9 mouse cellular contexts compared by ENCODE assay signal in the genomic region with DNA sequence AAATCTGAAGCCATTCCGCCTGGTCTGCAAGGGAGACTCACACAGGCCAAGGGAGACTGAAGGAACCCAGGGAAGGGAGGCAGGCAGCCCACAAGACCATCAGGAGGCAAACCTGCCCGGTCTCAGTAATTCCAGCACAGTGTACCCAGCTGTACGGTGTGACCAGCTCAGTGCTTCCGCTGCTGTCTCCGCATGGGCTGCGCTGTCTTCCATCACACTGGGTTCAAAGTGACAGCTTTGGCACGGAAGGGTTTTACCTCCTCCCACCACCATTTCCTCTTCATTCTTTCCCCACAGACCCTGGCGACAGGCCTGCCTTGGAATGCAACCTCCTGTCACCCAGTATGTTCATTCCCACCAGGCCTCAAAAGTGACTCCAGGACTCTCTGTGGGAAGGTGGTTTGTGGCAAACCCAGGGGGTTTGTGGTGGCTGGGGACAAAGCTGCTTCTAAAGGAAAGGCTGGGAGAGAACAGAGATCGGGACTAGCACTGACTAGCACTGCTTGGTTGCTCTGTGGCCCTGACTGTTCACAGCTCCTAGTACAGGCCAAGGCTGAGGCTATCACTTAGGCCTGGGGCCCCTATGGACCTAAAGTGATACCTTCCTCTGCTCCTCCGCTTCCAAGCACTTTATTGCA.
DNase-seq lines count a peak whose midpoint lies in the region; ATAC-seq and TF ChIP-seq lines count a peak whose summit lies in the region.
"Had no signal": no experiment of that assay in that cellular context is flagged by ENCODE, and none has a peak within 500 bp of the region (broad histone marks: within the 10 kb centered on the region; RNA-seq: fewer than 3 reads in every experiment).

No protein-coding gene starts in this region.

- no peak overlapping the region for H3K27ac ChIP-seq in midbrain, embryonic 13.5 days
- H3K27ac ChIP-seq in midbrain, embryonic 10.5 days (replicated peaks) = no peak overlapping the region
- H3K27ac ChIP-seq in hindbrain, postnatal 0 days = no peak overlapping the region
- H3K27ac ChIP-seq: neural tube, embryonic 12.5 days had no signal

- no peak overlapping the region for H3K4me2 ChIP-seq in midbrain, embryonic 13.5 days (replicated peaks)
- no peak overlapping the region for H3K4me2 ChIP-seq in hindbrain, postnatal 0 days (ENCODE audit: low read depth, low read length)
- H3K4me2 ChIP-seq: neural tube, embryonic 12.5 days had no signal

- H3K36me3 ChIP-seq in midbrain, embryonic 13.5 days = no peaks in the 10 kb centered on the region
- H3K36me3 ChIP-seq in midbrain, embryonic 10.5 days = no peaks in the 10 kb centered on the region
- no peaks in the 10 kb centered on the region for H3K36me3 ChIP-seq in hindbrain, postnatal 0 days (ENCODE audit: insufficient read depth, low read length)
- H3K36me3 ChIP-seq: neural tube, embryonic 12.5 days had no signal

- no peak for DNase-seq in midbrain, embryonic 10.5 days (ENCODE audit: low spot score)
- DNase-seq in fibroblast of lung, adult 2 months (ENCODE audit: low read depth) = peak; percentile 42
- DNase-seq in hindbrain, postnatal 0 days (ENCODE audit: low spot score) = peak; percentile 8
- DNase-seq in thymus, postnatal 14 days = peak; percentile 22
- DNase-seq in right cerebral cortex, postnatal 25 days = no peak
- DNase-seq in testis, postnatal 14 days (ENCODE audit: low spot score) = no peak

- WGBS in midbrain, embryonic 13.5 days = 62% methylated on average over 10 of the region's 10 CpGs
- WGBS in midbrain, embryonic 10.5 days = 78% methylated on average over 10 of the region's 10 CpGs
- 39% methylated on average over 10 of the region's 10 CpGs for WGBS in hindbrain, postnatal 0 days

- TF ChIP-seq CTCF in hindbrain, postnatal 0 days (IDR thresholded peaks at IDR 0.05; ENCODE audit: low read depth) = no peak

- H3K9ac ChIP-seq in midbrain, embryonic 13.5 days (replicated peaks) = no peak overlapping the region
- H3K9ac ChIP-seq in hindbrain, postnatal 0 days (replicated peaks; ENCODE audit: low read length) = no peak overlapping the region
- H3K9ac ChIP-seq: neural tube, embryonic 12.5 days had no signal

- no peaks in the 10 kb centered on the region for H3K27me3 ChIP-seq in midbrain, embryonic 13.5 days
- H3K27me3 ChIP-seq in midbrain, embryonic 10.5 days (ENCODE audit: low read depth, poor library complexity, severe bottlenecking) = no peaks in the 10 kb centered on the region
- H3K27me3 ChIP-seq in hindbrain, postnatal 0 days (ENCODE audit: insufficient read depth, low read length) = no peaks in the 10 kb centered on the region
- H3K27me3 ChIP-seq: neural tube, embryonic 12.5 days had no signal

- 0 out of 2 replicates have a peak, but pooled peaks cover 4% of the 10 kb centered on the region for H3K4me1 ChIP-seq in midbrain, embryonic 13.5 days (replicated peaks)
- peaks cover 8% of the 10 kb centered on the region for H3K4me1 ChIP-seq in midbrain, embryonic 10.5 days
- H3K4me1 ChIP-seq in hindbrain, postnatal 0 days (ENCODE audit: insufficient read depth, low read length) = no peaks in the 10 kb centered on the region
- H3K4me1 ChIP-seq: neural tube, embryonic 12.5 days had no signal

- H3K4me3 ChIP-seq in midbrain, embryonic 13.5 days (replicated peaks) = no peak overlapping the region
- H3K4me3 ChIP-seq in midbrain, embryonic 10.5 days = no peak overlapping the region
- no peak overlapping the region for H3K4me3 ChIP-seq in hindbrain, postnatal 0 days (ENCODE audit: low read length)
- H3K4me3 ChIP-seq: neural tube, embryonic 12.5 days had no signal

- H3K9me3 ChIP-seq in midbrain, embryonic 13.5 days = no peaks in the 10 kb centered on the region
- H3K9me3 ChIP-seq in midbrain, embryonic 10.5 days (replicated peaks) = no peaks in the 10 kb centered on the region
- H3K9me3 ChIP-seq in hindbrain, postnatal 0 days (ENCODE audit: low read length) = no peaks in the 10 kb centered on the region
- H3K9me3 ChIP-seq: neural tube, embryonic 12.5 days had no signal

- peak; percentile 50; the same call in 1 of the 2 replicates for ATAC-seq in midbrain, embryonic 13.5 days
- peak; percentile 67 for ATAC-seq in hindbrain, postnatal 0 days
- ATAC-seq: intestine, embryonic 16.5 days had no signal

Comparison
In these comparisons a context has a peak if more than half of its experiments do, and no peak if none do; other contexts are left out.
1. DNase-seq: peak in fibroblast of lung, adult 2 months (single experiment), hindbrain, postnatal 0 days (single experiment) and thymus, postnatal 14 days (single experiment); none in midbrain, embryonic 10.5 days (single experiment), right cerebral cortex, postnatal 25 days (single experiment) and testis, postnatal 14 days (single experiment).